Mouse (Mus musculus): ENCODE data around the gene Kcnh4.

GRCm38 (mm10) chr11:100775921-100776320 lies 16.2 kb upstream of the Kcnh4 start:
- no peak for TF ChIP-seq CTCF (IDR thresholded peaks at IDR 0.05; ENCODE audit: borderline replicate concordance, insufficient read depth, low read depth, low read length)
- no peak for TF ChIP-seq POLR2A (IDR thresholded peaks at IDR 0.05; ENCODE audit: borderline replicate concordance, insufficient read depth, low read length)
